Mouse (Mus musculus): ENCODE measurements around the gene Gm21818.
"Not testable (repeated sequence)": the region's sequence is repeated elsewhere in the genome, so short reads cannot be mapped to it uniquely, and the experiment has no call there.

DNA sequence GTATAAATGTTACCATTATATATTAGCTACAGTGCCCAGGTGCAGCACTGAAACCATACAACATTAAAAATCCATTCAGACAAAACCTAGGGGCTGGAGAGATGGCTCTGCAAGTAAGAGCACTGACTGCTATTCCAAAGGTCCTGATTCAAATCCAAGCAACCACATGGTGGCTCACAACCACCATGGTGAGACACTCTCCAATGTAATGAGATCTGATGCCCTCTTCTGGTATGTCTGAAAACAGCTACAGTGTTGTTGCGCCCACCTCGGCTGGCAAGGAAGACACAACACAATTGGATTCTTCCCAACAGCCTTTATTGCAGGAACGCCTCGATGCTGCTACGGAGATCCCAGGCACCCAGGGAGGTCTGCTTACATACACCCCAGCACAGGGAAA lies 48.7 kb downstream of the Gm21818 start:
- TF ChIP-seq POLR2A (IDR thresholded peaks at IDR 0.05; ENCODE audit: low read depth, low read length); CTCF (IDR thresholded peaks at IDR 0.05; ENCODE audit: extremely low read depth, insufficient read depth, insufficient read length, insufficient replicate concordance): not testable (repeated sequence)
